Mouse (Mus musculus) left cerebral cortex, postnatal 14 days (tissue): ENCODE measurements at regions not wholly inside any gene's neighbourhood (a gene's known extent, or its start where the extent isn't known, plus 50 kb on each side); places are given as distances from the start of the nearest gene placed in this dataset.

Experiments
- DNase-seq, 2 experiments: peaks; one replicate each; pipeline ENCODE4 v3.0.0; 2021 to 2022; ENCODE audit warnings: low spot score in 2 of 2, mixed read lengths in 1 of 2
- intact Hi-C: fragments of 180-260 bp; cut with DNase I; formaldehyde crosslinking; loops from one replicate; pipeline ENCODE4 v1.15.1; 2025

DNA sequence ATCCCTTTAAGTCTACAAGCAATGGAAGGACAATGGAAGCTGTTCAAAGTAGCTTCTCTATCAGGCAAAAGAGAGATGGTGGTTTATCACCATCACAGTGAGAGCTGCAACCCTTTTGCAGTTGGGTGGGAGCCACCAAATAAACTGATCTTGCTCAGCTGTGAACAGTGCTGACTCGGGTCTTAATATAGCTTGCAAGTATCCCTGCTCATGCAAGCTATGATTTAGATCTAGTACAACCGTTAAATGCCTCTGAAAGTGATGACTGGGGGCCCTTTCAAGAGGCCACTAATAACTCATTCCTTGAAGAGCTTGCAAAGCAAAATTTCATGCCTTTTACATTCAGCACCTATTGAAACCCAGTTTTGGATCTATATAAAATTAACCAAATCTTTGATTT, 1154.5 kb upstream of the Lrrtm3 start:
- intact Hi-C loops = no loop called here
- DNase-seq = no peak

DNA sequence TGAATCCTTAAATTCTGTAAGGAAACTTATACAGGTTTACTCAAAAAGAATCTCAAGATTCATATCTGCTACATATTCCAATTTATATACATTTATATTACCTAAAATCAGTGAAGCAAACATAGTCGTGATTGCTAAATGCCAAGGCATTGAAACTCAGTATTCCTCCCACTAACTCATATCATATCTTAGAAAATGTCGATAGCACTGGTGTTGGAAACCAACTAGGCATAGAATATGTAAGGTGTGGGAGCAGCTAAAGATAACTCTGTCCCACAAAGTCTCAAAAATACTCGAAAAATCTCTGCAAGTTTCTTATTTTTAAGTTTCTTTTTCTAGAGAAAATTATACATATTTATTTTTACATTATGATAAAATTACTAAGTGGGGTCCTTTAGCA, 1134.1 kb upstream of the Lrrtm3 start:
- intact Hi-C loops = no loop called here
- DNase-seq = peak in 1 of 2 experiments; percentile 11

DNA sequence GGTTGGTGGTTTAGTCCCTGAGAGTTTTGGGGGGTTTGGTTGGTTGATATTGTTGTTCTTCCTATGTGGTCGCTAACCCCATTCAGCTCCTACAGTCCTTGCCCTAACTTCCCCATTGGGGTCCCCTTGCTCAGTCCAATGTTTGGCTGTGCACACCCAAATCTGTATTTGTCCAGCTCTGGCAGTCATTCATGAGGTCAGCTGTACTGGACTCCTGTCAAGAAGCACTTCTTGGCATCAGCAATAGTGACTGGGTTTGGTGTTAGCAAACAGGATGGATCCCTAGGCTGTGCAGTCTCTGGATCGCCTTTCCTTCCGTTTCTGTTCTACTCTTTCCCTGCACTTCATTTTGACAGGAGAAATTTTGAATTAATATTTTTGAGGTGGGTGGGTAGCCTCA, 1131.1 kb upstream of the Lrrtm3 start:
- intact Hi-C loops = no loop called here
- no peak for DNase-seq

DNA sequence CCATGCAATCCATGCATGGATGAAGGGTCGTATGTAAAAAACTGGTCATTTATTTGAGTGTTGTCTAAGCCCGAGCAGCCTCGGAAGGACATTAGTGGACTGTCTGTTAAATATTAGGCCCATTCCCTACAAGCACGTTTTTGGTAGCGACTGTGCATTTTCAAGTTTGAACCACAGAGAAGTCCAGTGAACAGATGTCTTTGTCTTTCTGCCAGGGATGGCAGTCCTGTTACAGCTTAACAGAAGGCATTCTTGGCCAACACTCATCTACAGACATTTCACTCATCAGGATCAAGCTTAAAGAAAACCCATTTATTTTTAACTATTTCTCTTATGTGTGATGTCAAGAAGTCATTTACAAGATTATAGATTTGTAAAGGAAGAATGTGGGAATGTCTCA, 1129.2 kb upstream of the Lrrtm3 start:
- intact Hi-C loops = no loop called here
- DNase-seq = no peak

DNA sequence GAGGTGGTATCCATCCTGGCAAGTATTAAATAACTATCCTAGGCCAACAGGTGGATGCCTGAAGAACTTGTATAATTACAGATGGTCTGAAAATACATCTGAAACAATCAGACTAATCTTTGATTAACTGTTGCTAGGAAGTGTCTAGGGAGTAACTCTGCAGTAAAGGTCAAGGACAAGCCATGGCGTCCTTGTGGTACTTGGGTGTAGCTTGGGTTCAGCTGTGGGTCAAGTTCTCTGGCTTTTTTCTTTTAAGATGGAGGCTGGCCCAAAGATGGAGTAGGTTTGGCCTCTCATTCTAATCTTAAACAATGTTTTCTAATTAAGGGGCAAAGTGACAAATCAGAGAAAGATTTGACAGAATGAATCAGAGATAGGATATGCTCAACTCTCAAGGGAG, 1126.1 kb upstream of the Lrrtm3 start:
- intact Hi-C loops = no loop called here
- no peak for DNase-seq

DNA sequence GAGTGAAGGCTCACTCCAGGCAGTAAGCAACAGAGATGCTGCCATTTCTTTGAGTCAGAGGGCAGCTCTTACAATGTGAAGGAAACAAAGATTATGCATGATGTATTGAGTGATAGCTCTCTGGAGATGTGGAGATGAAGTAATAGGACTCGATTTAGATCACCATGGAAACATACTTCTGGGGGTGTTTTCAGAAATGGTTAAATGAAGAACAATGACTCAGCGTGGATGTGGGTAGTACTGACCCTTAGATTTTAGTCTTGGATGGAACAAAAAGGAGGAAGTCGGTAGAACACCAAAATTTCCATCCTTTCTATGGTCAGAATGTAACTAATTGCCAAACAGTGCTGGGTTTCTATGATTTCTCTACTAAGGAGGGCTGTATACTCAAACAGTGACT, 1125.1 kb upstream of the Lrrtm3 start:
- intact Hi-C loops = no loop called here

DNA sequence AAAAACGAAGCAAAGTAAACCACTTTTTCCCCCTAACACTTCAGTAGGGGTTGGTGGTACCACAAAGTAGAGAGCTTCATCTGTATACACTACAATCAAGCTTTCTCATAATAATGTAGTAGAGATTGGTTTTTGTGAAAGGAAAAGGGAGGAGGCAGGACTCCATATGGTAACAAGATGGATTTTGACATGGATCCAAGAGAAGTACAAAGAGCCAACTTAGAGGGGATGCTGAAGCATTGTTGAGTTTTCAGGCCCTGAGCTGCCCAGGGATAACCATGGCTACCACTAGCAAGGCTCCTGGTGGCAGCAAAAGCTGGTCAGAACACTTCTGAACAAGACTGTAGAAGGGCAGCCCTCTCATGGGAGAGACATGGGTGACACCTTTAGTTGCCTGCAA, 1093.6 kb upstream of the Lrrtm3 start:
- intact Hi-C loops = no loop called here
- DNase-seq = no peak

More for the DNA sequence above, 1125.1 kb upstream of the Lrrtm3 start:
- DNase-seq = peak in 1 of 2 experiments; percentile 34

DNA sequence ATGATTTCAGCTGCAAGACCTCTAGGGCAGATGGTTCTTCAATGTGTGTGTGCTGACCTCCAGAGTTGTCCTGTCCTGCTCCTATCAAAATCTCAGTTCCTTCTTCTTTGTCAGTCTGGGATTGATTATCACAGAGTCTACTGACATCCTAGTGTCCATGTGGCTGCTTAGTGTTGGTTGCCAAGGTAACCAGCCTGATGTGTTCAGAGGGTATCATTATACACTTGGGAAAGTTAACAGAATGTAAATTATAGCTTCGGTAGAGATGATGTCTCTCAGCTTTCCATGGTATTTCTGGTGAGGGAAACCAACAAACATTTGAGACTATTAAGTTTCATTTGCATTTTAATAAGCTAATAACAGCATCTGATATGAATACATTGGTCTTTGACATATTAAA, 1092.5 kb upstream of the Lrrtm3 start:
- intact Hi-C loops = no loop called here
- no peak for DNase-seq

DNA sequence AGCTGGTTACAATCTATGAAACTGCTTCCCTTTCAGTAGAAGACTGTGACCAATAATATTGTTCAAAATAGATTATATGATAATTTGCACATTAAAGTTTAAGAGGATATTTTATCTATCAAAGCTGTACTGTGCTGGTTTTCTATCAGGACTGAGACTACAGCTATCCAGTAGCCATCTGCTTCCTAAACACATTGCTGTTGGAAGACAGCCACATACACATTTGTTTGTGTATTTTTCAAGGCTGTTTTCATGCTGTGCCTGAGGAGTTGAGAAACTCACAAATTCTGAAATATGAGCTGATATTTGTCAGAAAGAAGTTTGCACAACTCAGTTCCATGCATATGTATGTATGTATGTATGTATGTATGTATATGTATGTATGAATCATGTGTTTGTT, 1089.0 kb upstream of the Lrrtm3 start:
- peak in 1 of 2 experiments; percentile 5 for DNase-seq
- intact Hi-C loops = no loop called here

DNA sequence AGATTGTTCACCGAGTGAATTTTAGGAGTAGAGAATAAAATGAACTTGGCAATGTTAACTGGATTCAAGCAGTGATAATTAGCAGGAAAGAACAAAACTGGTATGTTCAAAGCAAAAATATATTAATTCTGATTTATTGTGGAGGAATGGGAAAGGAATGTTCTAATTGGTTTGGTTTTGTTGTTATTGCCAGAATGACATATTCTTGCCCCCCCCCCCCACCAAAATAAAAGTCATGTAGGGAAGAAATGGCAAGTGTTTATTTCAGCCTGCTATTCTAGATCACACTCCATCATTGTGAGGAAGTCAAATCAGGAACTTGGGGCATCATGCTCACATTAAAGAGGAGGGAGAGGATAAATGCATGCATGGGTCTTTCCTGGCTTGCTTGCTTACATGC, 1064.1 kb upstream of the Lrrtm3 start:
- intact Hi-C loops = no loop called here
- DNase-seq = no peak

DNA sequence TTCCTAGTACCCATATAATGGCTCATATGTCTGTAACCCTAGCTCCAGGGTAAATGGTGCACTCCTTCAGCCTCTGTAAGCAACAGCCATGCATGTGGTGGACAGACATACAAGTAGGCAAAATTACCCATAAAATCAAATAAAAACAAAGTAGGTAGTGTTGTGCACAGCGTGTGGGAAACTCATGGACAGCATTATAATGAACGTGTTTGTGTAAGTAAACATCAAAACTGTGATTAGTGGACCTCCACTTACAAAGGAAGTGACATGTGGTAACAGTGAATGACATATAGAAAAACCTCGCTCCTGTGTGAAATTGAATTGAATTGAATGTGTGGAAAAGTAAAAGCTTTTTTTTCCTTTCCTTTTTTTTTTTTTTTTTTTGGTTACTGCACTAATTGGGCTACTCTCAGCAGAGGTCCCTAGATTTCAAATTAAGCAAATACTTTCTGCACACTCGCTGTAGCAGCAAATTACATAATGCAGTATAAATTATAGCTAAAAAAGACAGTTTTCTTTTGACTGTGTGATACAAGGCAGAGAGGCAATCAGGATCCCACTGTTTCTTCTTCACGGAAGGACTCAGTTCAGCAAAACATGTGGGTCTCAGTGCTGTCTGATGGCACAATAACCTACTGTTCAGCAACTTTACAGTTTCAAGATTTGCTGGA, 1035.0 kb upstream of the Lrrtm3 start:
- no peak for DNase-seq
- intact Hi-C loops = no loop called here

DNA sequence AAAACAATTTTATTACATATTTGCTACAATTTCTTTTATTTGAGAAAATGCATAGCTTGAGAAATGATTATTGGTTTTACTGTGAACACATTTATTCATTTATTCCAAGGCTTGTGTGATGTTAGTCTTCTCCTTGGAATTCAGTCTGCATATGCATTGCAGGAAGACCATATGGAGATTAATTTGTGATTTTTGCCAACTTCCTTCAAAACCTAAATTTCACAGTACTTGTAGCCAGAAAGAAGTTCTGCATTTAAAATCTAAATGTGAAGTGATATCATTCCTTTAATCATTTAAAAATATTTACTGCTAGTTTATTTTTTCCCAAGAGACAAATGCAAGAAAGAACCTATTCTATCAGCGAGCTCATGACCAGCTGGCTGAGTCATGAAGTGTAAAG, 1028.1 kb upstream of the Lrrtm3 start:
- intact Hi-C loops = no loop called here
- DNase-seq = no peak

DNA sequence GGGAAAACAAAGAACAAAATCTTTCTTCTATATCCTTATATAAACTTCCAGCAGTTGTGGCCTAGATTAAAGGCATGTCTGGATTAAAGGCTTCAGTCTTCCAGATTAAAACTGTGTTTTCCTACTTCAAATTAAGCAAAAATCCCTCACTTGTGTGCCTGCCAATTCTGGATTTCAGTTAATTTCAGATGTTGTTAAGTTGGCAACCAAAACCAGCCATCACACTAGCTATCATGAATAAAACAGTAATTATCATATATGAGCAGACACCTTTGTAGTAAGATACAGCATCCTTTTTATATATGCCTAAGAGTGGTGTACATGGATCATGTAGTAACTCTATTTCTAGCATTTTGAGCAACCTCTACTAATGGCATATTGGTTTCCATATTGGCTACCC, 1024.5 kb upstream of the Lrrtm3 start:
- intact Hi-C loops = no loop called here
- peak in 1 of 2 experiments; percentile 5 for DNase-seq

DNA sequence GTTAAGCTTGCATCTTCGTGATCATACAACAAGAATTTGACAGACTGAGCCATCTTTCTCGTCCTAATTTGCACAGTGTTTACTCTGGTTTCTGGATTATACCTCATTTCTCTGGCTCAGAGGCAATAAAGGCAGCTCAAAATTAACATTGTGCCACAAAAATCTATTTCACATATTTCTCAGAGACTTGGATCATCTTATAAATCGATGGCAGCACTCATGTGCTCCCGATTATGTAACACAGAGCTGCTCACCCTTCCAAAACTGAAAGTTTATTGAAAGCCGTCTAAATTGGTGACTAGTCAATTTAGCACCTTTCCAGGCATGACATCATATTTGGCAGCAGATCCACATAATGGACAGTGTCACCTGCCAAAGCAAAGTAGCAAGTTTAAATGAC, 1020.7 kb upstream of the Lrrtm3 start:
- DNase-seq = no peak
- intact Hi-C loops = no loop called here

DNA sequence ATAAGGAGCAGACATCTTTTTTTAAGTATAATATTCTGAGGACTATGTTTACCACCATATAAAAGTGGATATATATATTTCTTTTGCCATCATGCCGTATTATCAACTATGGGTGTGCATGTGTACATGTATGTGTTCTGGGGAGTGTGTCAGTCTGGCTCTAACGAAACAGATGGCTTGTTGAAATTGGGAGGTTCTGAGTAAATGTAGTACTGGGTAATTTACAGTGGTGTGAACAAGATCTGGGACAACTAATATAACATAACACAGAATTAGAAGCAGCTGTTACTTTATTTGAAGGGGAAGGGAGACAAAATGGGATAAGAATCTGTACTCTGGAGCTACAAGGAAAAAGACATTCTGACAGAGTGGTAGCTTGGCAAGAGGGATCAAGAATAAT, 1017.3 kb upstream of the Lrrtm3 start:
- no peak for DNase-seq

DNA sequence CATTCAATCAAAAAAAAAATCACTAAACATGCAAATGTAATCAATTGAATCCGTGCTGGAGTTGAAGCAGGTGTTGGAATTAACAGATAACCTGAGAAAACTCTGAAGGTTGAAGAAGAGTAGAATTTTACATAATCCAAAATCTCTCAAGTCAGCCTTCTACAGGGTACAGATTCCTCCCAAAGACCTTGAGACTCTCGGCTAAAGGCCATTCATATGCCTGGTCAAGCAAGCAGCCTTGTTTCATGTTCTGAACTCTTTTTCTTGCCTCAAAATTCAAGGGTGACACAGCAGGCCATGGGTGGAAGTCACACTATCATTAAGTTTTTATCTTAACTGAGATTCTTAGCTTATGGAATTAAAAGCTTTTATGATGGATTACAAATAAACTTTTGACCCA, 994.4 kb upstream of the Lrrtm3 start:
- DNase-seq = no peak
- intact Hi-C loops = no loop called here

More for the DNA sequence above, 1017.3 kb upstream of the Lrrtm3 start:
- intact Hi-C loops = no loop called here

DNA sequence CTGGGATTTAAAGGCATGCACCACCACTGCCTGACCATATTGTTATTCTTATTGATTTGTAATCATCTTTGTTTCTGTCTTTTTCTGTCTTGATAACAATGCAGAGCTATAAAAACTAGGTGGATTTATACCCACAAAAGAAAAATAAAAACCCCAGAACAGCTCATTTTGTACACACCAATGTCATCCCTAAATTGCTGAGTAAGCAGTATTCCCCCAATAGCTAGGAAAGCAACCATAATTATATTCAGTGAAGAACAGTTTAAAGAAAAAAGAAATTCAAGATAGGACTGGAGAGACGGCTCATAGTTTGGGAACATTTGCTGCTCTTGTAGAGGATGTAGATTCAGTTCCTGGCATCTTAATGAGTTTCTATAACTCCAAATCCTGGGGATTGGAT, 991.6 kb upstream of the Lrrtm3 start:
- intact Hi-C loops = no loop called here
- no peak for DNase-seq

DNA sequence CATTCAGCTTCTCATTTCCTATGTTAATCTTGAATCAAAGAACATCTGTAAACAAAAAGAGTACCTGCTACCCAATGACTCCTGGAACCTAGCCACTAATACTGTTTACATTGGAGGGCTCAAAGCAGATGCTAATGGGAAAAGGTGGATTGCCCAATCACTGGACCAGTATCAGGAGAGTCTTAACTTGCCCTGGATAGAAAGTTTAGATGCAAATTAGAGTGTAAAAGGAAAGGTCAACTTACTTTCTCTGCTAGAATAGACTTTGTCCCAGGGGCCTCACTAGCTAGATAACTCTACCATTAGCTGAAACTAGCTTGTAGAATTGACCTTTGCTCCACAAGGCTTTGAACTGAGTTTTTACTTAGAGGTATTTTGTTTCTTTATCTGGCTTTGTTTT, 968.0 kb upstream of the Lrrtm3 start:
- no peak for DNase-seq
- intact Hi-C loops = no loop called here
